Mouse (Mus musculus) liver, adult 2 months (tissue): ENCODE data around the gene Rbbp8nl. TPM values are rescaled to one million over a fixed set of nuclear protein-coding genes. Genes with fewer than 3 reads are reported as not detected.

Source experiments
- DNase-seq: peaks from one replicate; pipeline ENCODE4 v3.0.0-alpha.2; 2011; ENCODE audit warnings: low read depth, low spot score; ENCODE audit errors: extremely low read depth
- H3K27ac ChIP-seq: fragments of 200-500 bp; replicated peaks from 2 replicates; pipeline ENCODE4 v1.5.1; 2012; ENCODE audit warnings: low read depth, mild to moderate bottlenecking, control low read depth, inconsistent platforms, low read length; ENCODE audit not compliant: insufficient read depth
- H3K27me3 ChIP-seq: fragments of 200-500 bp; 2 replicates; pipeline ENCODE4 v1.6.1; 2012; ENCODE audit warnings: mild to moderate bottlenecking, moderate library complexity, low read length, inconsistent platforms; ENCODE audit not compliant: control insufficient read depth, insufficient read depth
- H3K36me3 ChIP-seq: fragments of 200-500 bp; 2 replicates; pipeline ENCODE4 v1.6.1; 2012; ENCODE audit warnings: low read length, inconsistent platforms; ENCODE audit not compliant: control insufficient read depth, insufficient read depth
- H3K4me1 ChIP-seq: fragments of 200-500 bp; 2 replicates; pipeline ENCODE4 v1.6.1; 2011; ENCODE audit warnings: low read length; ENCODE audit not compliant: control insufficient read depth, insufficient read depth
- H3K4me3 ChIP-seq: fragments of 200-500 bp; 2 replicates; pipeline ENCODE4 v1.5.1; 2011; ENCODE audit warnings: low read depth, mild to moderate bottlenecking, control low read depth, low read length, moderate library complexity; ENCODE audit not compliant: insufficient read depth
- H3K79me2 ChIP-seq: fragments of 200-500 bp; 2 replicates; pipeline ENCODE4 v1.6.1; 2012; ENCODE audit warnings: inconsistent platforms, mild to moderate bottlenecking, low read length, moderate library complexity; ENCODE audit not compliant: control insufficient read depth, insufficient read depth
- H3K9ac ChIP-seq: fragments of 200-500 bp; 2 replicates; pipeline ENCODE4 v1.6.1; 2012; ENCODE audit warnings: low read depth, mild to moderate bottlenecking, control low read depth, inconsistent platforms, low read length
- CTCF ChIP-seq: fragments of 200-500 bp; IDR thresholded peaks from 2 replicates; pipeline ENCODE4 v1.5.1; 2011; ENCODE audit warnings: low read depth, low read length, control low read depth
- POLR2A ChIP-seq: fragments of 200-500 bp; IDR thresholded peaks from 2 replicates; pipeline ENCODE4 v1.6.1; 2011; ENCODE audit warnings: low read length, control low read depth; ENCODE audit not compliant: insufficient read depth; ENCODE audit errors: extremely low read depth
- WGBS: fragments of 180-500 bp; shearing (Covaris S2); methylation state at CpG from one replicate; pipeline ENCODE4 v1.1.7; 2018; 5-methylcytosine and 5-hydroxymethylcytosine counted together
- polyA plus RNA-seq: library from polyadenylated mRNA; depleted of rRNA; stranded (reverse); fragments of >200 nt; gene quantifications from 2 replicates; pipeline ENCODE4 v1.2.3, GENCODE M21; 2012
- total RNA-seq: library from RNA; depleted of rRNA; stranded (reverse); fragments of >200 nt; gene quantifications from 2 replicates; pipeline ENCODE4 v1.2.3, GENCODE M21; 2014

Rbbp8nl gene
- total and polyA plus RNA-seq, 2 experiments = not detected

DNA sequence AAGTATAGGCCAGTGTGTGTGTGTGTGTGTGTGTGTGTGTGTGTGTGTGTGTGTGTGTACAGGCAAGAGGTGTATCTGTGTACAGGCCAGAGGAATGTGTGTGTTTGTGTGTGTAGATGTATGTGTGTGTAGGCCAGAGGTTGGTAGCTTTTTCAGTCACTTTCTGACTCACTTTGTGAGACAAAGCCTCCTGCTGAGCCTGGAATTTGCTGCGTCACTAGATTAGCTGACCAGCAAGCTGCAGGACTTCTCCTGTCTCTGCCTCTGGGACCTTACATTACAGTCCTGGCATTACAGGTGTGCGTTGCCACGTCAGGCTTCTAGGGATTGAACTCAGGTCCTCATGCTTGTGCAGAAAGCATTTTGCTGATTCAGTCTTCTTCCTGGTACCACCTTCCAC lies 37.8 kb downstream of the Rbbp8nl start:
- 76% methylated on average over 3 of the region's 3 CpGs for WGBS

DNA sequence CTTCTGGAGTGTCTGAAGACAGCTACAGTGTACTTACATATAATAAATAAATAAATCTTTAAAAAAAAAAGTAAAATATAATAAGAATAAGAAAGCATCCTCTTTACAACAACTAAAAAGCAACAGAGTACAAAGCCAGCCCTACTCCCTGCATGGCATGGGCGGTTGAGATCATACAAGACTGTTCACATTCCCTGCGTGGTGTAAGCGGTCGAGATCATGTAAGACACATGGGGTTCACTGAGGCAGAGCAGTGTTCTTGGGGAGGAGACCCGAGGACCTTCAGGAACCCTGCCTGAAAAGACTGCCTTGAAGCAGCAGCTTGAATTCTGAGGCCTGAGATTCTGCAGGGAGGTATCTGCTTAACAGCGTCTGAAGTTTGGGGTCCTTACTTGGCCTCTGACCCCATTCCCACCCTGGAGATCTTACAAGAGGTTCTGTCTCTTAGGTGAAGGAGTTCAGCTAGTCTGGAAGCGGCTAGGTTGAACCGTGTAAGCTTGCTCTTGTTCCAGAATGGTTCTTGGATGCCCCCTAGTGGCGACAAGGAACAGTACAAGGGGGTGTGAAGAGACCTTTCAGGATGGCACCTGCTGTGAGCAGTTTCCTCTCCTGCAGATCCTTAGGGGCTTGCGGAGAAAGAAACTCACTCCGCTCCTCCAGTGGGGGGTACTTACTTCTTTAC lies 38.6 kb downstream of the Rbbp8nl start:
- no peak overlapping the region for H3K9ac ChIP-seq
- DNase-seq = peak; percentile 68

More for the DNA sequence above, 37.8 kb downstream of the Rbbp8nl start:
- Histone ChIP-seq H3K79me2 (no peaks in the 10 kb centered on the region), H3K36me3 (no peaks in the 10 kb centered on the region), H3K4me3 (no peak overlapping the region), H3K9ac (no peak overlapping the region), H3K4me1 (peaks cover 5% of the 10 kb centered on the region), H3K27ac (no peak overlapping the region), H3K27me3 (no peaks in the 10 kb centered on the region)
- DNase-seq = no peak
- TF ChIP-seq CTCF = no peak

DNA sequence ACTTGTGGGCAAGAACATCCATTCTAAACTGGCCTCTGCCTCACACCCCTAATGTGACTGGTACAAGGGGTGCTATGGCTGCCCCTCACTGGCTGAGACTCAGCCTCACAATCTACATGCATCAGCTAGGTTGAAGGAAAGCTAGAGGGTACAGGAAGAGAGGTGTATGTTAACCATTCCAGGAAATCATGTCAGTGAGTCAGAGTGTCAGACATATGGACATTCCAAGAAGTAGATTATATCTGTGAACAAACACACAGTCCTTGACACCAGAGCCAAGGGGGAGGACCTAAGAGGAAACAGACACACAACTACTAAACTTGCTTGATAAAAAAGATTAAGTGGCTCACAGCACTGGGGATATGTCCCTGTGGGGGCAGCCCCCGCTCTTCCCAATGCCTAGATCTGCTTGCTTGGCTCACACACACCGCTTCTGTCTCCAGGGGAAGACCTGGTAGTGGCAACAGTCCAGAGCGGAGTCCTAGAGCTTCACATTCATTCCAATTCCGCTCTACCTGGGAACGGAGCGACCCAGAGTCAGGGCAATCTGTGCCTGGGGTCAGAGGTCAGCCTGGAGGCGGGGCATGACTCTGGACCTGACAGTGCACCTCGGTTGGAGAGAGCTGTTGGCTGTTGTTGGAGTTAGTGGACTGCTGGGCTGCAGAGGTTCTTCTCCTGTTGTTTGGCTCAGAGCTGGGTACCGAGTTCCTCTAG lies 40.6 kb downstream of the Rbbp8nl start:
- Histone ChIP-seq H3K9ac (no peak overlapping the region), H3K4me1 (peaks cover 3% of the 10 kb centered on the region; the same call in 1 of the 2 replicates), H3K27ac (no peak overlapping the region), H3K4me3 (no peak overlapping the region), H3K36me3 (no peaks in the 10 kb centered on the region), H3K79me2 (no peaks in the 10 kb centered on the region), H3K27me3 (no peaks in the 10 kb centered on the region)
- DNase-seq = peak; percentile 82
- no peak for TF ChIP-seq POLR2A
- no peak for TF ChIP-seq CTCF
- 30% methylated on average over 9 of the region's 9 CpGs for WGBS

More for the DNA sequence above, 38.6 kb downstream of the Rbbp8nl start:
- no peaks in the 10 kb centered on the region for H3K27me3 ChIP-seq
- no peak for TF ChIP-seq POLR2A
- peak; percentile 76 for TF ChIP-seq CTCF
- 25% methylated on average over 11 of the region's 11 CpGs for WGBS
- peaks cover 3% of the 10 kb centered on the region; the same call in 1 of the 2 replicates for H3K4me1 ChIP-seq
- H3K79me2 ChIP-seq = no peaks in the 10 kb centered on the region
- H3K36me3 ChIP-seq = no peaks in the 10 kb centered on the region
- H3K27ac ChIP-seq = no peak overlapping the region
- H3K4me3 ChIP-seq = no peak overlapping the region

DNA sequence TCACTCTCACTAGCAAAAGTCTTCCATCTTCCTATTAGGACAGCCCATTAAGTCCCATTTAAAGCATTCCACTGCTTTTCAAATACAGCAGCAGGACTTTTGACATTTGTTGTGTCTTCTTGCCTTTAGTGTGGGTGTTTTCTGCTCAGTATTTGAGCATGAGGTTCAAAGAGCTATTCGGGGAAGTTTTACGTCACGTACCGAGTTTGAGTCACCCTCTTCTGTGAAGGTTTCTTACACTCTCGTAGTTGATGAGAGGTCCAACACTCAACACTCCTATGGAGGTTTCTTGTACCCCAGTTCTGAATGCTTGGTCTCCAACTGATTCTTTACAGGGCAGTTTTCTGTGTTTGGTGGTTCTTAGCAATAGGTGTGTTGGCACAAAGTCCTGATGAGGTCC lies 41.8 kb downstream of the Rbbp8nl start:
- no peak overlapping the region for H3K27ac ChIP-seq
- no peaks in the 10 kb centered on the region for H3K27me3 ChIP-seq
- 91% methylated on average over 5 of the region's 5 CpGs for WGBS
- H3K4me1 ChIP-seq = peaks cover 3% of the 10 kb centered on the region; the same call in 1 of the 2 replicates
- H3K9ac ChIP-seq = no peak overlapping the region
- no peaks in the 10 kb centered on the region for H3K79me2 ChIP-seq
- H3K36me3 ChIP-seq = no peaks in the 10 kb centered on the region
- no peak for DNase-seq
- no peak for TF ChIP-seq CTCF
- no peak for TF ChIP-seq POLR2A
- no peak overlapping the region for H3K4me3 ChIP-seq

DNA sequence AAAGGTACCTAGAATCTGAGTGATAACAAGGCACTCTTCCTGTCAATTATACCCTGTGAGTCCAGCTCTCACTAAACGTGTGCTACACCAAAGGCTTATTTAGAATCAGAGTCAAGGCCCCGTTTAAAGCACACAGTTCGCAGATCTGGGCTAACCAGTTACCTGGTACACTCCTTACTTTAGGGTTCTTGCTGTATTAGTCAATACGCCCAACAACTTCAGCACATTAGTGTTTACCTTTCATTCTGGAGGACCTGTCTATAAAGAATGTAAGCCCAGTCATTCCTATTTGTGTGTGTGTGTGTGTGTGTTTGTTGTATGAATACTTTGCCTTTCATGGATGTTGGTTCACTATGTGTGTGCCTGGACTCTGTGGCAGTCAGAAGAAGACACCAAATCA lies 46.6 kb downstream of the Rbbp8nl start:
- Histone ChIP-seq H3K4me1 (no peaks in the 10 kb centered on the region), H3K27ac (no peak overlapping the region), H3K79me2 (no peaks in the 10 kb centered on the region), H3K27me3 (no peaks in the 10 kb centered on the region), H3K4me3 (no peak overlapping the region), H3K36me3 (no peaks in the 10 kb centered on the region), H3K9ac (no peak overlapping the region)
- 93% methylated on average over 4 of the region's 4 CpGs for WGBS
- no peak for DNase-seq
- no peak for TF ChIP-seq CTCF

DNA sequence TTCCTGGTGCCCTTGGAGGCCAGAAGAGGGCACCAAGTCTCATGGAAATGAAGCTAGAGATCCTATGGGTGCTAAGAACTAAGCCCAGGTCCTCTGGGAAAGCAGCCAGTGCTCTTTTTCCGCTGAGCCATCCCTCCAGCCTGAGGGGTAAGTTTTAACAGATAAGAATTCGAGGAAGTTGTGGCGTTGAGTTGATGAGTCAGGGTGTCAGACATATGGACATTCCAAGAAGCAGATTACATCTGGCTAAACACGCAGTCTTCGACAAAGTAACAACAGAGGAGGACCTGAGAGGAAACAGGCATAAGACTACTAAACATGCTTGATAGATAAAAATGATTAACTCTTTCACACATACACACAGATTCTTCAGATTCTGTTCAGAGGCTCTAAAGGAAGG lies 51.1 kb downstream of the Rbbp8nl start:
- Histone ChIP-seq H3K27me3 (no peaks in the 10 kb centered on the region), H3K4me1 (no peaks in the 10 kb centered on the region), H3K79me2 (no peaks in the 10 kb centered on the region), H3K4me3 (no peak overlapping the region), H3K36me3 (no peaks in the 10 kb centered on the region), H3K9ac (no peak overlapping the region), H3K27ac (no peak overlapping the region)
- TF ChIP-seq POLR2A = no peak
- TF ChIP-seq CTCF = no peak
- no peak for DNase-seq
- 65% methylated on average over 5 of the region's 5 CpGs for WGBS
